Mouse (Mus musculus): ENCODE results near the gene Spaca4. TPM values are rescaled to one million over a fixed set of nuclear protein-coding genes. Genes with fewer than 3 reads are reported as not detected.

The Spaca4 gene
- total and polyA plus RNA-seq, 3 experiments: not detected

DNA sequence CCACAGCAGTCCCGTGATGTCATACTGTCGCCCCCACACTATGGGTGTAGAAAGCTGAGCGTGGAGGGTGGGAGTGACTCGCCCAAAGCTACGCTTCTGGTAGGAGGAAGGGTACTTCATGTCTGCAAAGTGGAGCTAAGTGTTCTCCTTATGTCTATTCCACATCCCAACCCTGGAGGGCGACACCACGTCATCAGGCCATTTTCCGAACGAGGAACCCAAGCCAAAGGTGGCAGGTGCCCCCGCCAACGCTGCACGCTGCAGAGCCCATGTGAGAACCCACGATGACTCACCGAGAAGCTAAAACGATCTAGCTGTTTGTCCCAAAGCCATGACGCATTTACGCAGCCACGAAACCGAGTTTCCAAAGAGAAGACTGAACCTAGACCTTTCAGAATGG, 16.7 kb upstream of the Spaca4 start:
- peaks cover 6% of the 10 kb centered on the region for H3K9me3 ChIP-seq (replicated peaks; ENCODE audit: low read length)
- peak; percentile 69 for DNase-seq (ENCODE audit: extremely low read depth)
- dilution Hi-C loops (cut with MboI; ENCODE audit: extremely low pct_ligation_motif_present, extremely low pct_unique_long_range_greater_than_20kb, low sequenced_read_pairs): no loop called here
- H3K9ac ChIP-seq (ENCODE audit: insufficient read depth, low read depth): no peak overlapping the region
- in situ Hi-C loops (cut with MboI; ENCODE audit: low pct_ligation_motif_present, low pct_unique_long_range_greater_than_20kb, low sequenced_read_pairs): loop anchor here (5.0 kb wide), 1 partner anchor 60 kb away; no protein-coding TSS in a partner anchor
- no peaks in the 10 kb centered on the region for H3K36me3 ChIP-seq (replicated peaks in 1 of 2; ENCODE audit: control insufficient read depth in 1 of 2, insufficient read depth in 1 of 2, low read length in 1 of 2)
- no peak overlapping the region for H3K4me3 ChIP-seq (replicated peaks in 1 of 3; ENCODE audit: low read depth in 2 of 3, low read length in 2 of 3, poor library complexity in 1 of 3)
- no peak overlapping the region for H3K27ac ChIP-seq (ENCODE audit: insufficient read depth, low read depth)
- peaks cover 5 to 12% of the 10 kb centered on the region in 2 experiments for H3K4me1 ChIP-seq (ENCODE audit: control insufficient read depth in 1 of 2, insufficient read depth in 2 of 2)
- H3K79me2 ChIP-seq (replicated peaks; ENCODE audit: control insufficient read depth, extremely low read depth, insufficient read depth, poor library complexity, severe bottlenecking): no peaks in the 10 kb centered on the region
- TF ChIP-seq TCF12 (IDR thresholded peaks at IDR 0.05; ENCODE audit: low read depth, low read length) (no peak), USF1 (IDR thresholded peaks at IDR 0.05; ENCODE audit: low read depth, low read length) (no peak), ZMIZ1 (IDR thresholded peaks at IDR 0.05; ENCODE audit: low read depth, low read length) (no peak), RAD21 (IDR thresholded peaks at IDR 0.05; ENCODE audit: low read depth, low read length) (peak; percentile 49), NRF1 (IDR thresholded peaks at IDR 0.05; ENCODE audit: low read depth, low read length) (no peak), UBTF (IDR thresholded peaks at IDR 0.05; ENCODE audit: low read depth, low read length) (no peak), E2F4 (IDR thresholded peaks at IDR 0.05; ENCODE audit: insufficient replicate concordance, low read depth, low read length) (no peak), CHD1 (IDR thresholded peaks at IDR 0.05; ENCODE audit: low read depth, low read length) (no peak), MEF2A (IDR thresholded peaks at IDR 0.05; ENCODE audit: borderline replicate concordance, low read depth, low read length) (peak; percentile 28; the same call in 1 of the 2 replicates), POLR2AphosphoS2 (IDR thresholded peaks at IDR 0.05; ENCODE audit: low read depth, low read length) (no peak), POLR2A (IDR thresholded peaks at IDR 0.05; ENCODE audit: low read depth, low read length) (no peak), MAZ (IDR thresholded peaks at IDR 0.05; ENCODE audit: low read depth, low read length) (peak; percentile 76; the same call in 1 of the 2 replicates), MXI1 (IDR thresholded peaks at IDR 0.05; ENCODE audit: low read depth, low read length) (peak; percentile 67; the same call in 1 of the 2 replicates), ZNF384 (IDR thresholded peaks at IDR 0.05; ENCODE audit: low read depth, low read length) (no peak), USF2 (conservative IDR thresholded peaks at IDR 0.05; ENCODE audit: low read depth, low read length) (no peak), TBP (conservative IDR thresholded peaks at IDR 0.05; ENCODE audit: low read depth, low read length) (no peak), GABPA (IDR thresholded peaks at IDR 0.05; ENCODE audit: insufficient replicate concordance, low read depth, low read length) (no peak), MAX (IDR thresholded peaks at IDR 0.05; ENCODE audit: low read length) (peak; percentile 74), MYC (IDR thresholded peaks at IDR 0.05; ENCODE audit: low read depth, low read length) (no peak), MAFK (IDR thresholded peaks at IDR 0.05; ENCODE audit: insufficient replicate concordance, low read length) (no peak), SMC3 (IDR thresholded peaks at IDR 0.05; ENCODE audit: low read depth, low read length) (peak; percentile 63), RCOR1 (conservative IDR thresholded peaks at IDR 0.05; ENCODE audit: low read depth, low read length) (no peak), PAX5 (IDR thresholded peaks at IDR 0.05; ENCODE audit: low read length) (no peak), SIN3A (IDR thresholded peaks at IDR 0.05; ENCODE audit: low read length) (peak; percentile 61; the same call in 1 of the 2 replicates), NELFE (IDR thresholded peaks at IDR 0.05; ENCODE audit: low read depth, low read length) (no peak), CTCF (conservative IDR thresholded peaks at IDR 0.05 in 1 of 2, IDR thresholded peaks at IDR 0.05 in 1 of 2; ENCODE audit: low read depth in 2 of 2, low read length in 2 of 2) (peak in 1 of 2 experiments; percentile 74; a peak in 2 of 4 replicates), IRF4 (IDR thresholded peaks at IDR 0.05; ENCODE audit: low read depth, low read length) (peak; percentile 45), KAT2A (IDR thresholded peaks at IDR 0.05; ENCODE audit: insufficient replicate concordance, low read length) (0 out of 2 replicates have a peak, but pooled peaks have one; percentile 15), BHLHE40 (IDR thresholded peaks at IDR 0.05; ENCODE audit: low read depth, low read length) (peak; percentile 94), JUND (conservative IDR thresholded peaks at IDR 0.05; ENCODE audit: low read depth, low read length) (no peak), HCFC1 (IDR thresholded peaks at IDR 0.05; ENCODE audit: low read depth, low read length) (no peak; the same call in 1 of the 2 replicates), ETS1 (conservative IDR thresholded peaks at IDR 0.05; ENCODE audit: low read depth, low read length) (peak; percentile 84), ZC3H11A (IDR thresholded peaks at IDR 0.05; ENCODE audit: low read depth, low read length) (0 out of 2 replicates have a peak, but pooled peaks have one; percentile 6), ELF1 (IDR thresholded peaks at IDR 0.05; ENCODE audit: low read depth, low read length) (no peak; the same call in 1 of the 2 replicates), CHD2 (IDR thresholded peaks at IDR 0.05; ENCODE audit: low read length) (no peak), EP300 (IDR thresholded peaks at IDR 0.05; ENCODE audit: low read length) (no peak), ZKSCAN1 (IDR thresholded peaks at IDR 0.05; ENCODE audit: borderline replicate concordance, low read depth, low read length) (no peak), JUN (IDR thresholded peaks at IDR 0.05; ENCODE audit: insufficient read depth, low read depth, low read length) (no peak)
- peak overlapping the region; percentile 30; the same call in 1 of the 2 replicates for H3K4me2 ChIP-seq (ENCODE audit: insufficient read depth, low read depth, poor library complexity, severe bottlenecking)
- H3K27me3 ChIP-seq (replicated peaks): peaks cover 12% of the 10 kb centered on the region

Measured in CH12.LX (cell line).